Mouse (Mus musculus) E14TG2a.4 (cell line): ENCODE measurements around the gene Srl.

Experiments used
- H3K27me3 ChIP-seq: 2 replicates; pipeline ENCODE4 v1.6.1; 2014; ENCODE audit warnings: low read length, control low read depth; ENCODE audit not compliant: insufficient read depth
- H3K36me3 ChIP-seq: 2 replicates; pipeline ENCODE4 v1.6.1; 2014; ENCODE audit warnings: low read length, control low read depth; ENCODE audit not compliant: insufficient read depth
- H3K4me1 ChIP-seq: replicated peaks from 2 replicates; pipeline ENCODE4 v1.6.1; 2014; ENCODE audit warnings: low read depth, low read length, control low read depth
- H3K4me3 ChIP-seq: replicated peaks from 2 replicates; pipeline ENCODE4 v1.5.1; 2014; ENCODE audit warnings: mild to moderate bottlenecking, low read length
- H3K9me3 ChIP-seq: 2 replicates; pipeline ENCODE4 v1.6.1; 2014; ENCODE audit warnings: low read length, control low read depth
- CTCF ChIP-seq: conservative IDR thresholded peaks from 2 replicates; pipeline ENCODE4 v1.5.1; 2014; ENCODE audit warnings: low read length
- NANOG ChIP-seq: IDR thresholded peaks from 2 replicates; pipeline ENCODE4 v1.6.1; 2014; ENCODE audit warnings: borderline replicate concordance, low read length, mixed read lengths
- POU5F1 ChIP-seq: IDR thresholded peaks from 2 replicates; pipeline ENCODE4 v1.6.1; 2014; ENCODE audit warnings: low read length, borderline replicate concordance

Gene Srl

DNA sequence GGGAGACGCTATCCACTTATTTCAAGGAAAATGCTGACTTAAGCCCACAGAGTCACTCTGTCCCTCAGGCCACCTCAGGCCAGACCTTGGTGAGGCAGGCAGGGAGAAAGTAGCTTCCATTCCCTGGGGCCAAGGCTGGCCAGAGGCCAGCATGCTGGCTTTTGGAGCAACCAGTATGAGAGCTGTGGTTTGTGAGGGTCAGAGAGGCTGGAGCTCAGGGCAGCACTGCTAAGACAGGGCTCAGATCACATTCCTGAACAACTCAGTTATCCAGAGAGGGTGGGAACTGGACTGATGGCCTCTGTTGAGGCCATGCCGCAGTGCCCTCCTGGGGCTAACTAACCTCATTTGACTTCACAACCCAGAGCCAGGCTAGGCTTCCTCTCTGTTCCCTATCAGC, 106.2 kb downstream of the Srl start:
- Histone ChIP-seq H3K27me3 (peaks cover 4% of the 10 kb centered on the region; the same call in 1 of the 2 replicates), H3K4me3 (no peak overlapping the region), H3K4me1 (no peaks in the 10 kb centered on the region), H3K9me3 (no peaks in the 10 kb centered on the region), H3K36me3 (no peaks in the 10 kb centered on the region)
- TF ChIP-seq NANOG (no peak), POU5F1 (no peak), CTCF (no peak)

DNA sequence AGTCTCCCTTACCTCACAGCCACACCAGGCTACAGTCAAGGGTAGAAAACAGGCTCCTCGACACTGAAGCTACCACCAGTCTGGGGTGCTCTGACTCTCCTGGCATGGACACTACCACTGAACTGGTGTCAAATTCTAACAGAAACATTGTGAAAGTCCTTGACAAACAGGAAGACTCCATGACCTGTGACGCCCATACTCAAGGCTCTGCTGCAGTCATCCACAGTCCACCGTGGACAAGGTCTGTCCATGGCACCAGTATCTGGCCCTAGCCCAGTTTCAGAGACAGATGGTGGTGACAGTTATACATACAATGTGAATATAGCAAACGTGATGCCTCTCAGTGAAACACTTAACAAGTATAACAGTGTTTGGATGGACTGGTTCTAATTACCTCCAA, 109.8 kb downstream of the Srl start:
- H3K36me3 ChIP-seq = no peaks in the 10 kb centered on the region
- H3K4me1 ChIP-seq = no peaks in the 10 kb centered on the region
- TF ChIP-seq POU5F1 = no peak
- TF ChIP-seq NANOG = no peak
- no peak for TF ChIP-seq CTCF
- H3K4me3 ChIP-seq = no peak overlapping the region
- no peaks in the 10 kb centered on the region for H3K9me3 ChIP-seq
- peaks cover 5% of the 10 kb centered on the region; the same call in 1 of the 2 replicates for H3K27me3 ChIP-seq

DNA sequence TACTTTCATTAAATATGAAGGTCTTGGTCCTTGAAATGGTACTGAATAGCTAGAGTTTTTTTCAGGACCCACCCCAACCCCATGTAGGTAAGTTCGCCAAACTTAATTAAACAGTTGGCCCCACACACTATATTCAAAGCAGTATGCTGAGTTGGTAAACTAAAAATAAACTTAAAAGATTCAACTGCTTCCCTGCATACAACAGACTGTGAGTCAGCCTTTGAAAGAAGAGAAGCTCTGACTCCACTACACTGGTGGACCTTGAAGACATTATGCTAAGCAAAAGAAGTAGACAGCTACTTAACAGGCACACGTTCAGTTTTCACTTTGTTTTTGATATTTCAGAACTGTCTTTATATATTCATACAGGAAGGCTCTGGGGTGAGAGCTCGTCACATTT, 110.6 kb downstream of the Srl start:
- Histone ChIP-seq H3K4me1 (no peaks in the 10 kb centered on the region), H3K36me3 (no peaks in the 10 kb centered on the region), H3K27me3 (peaks cover 5% of the 10 kb centered on the region; the same call in 1 of the 2 replicates), H3K9me3 (no peaks in the 10 kb centered on the region), H3K4me3 (no peak overlapping the region)
- TF ChIP-seq POU5F1 (no peak), CTCF (no peak), NANOG (no peak)

DNA sequence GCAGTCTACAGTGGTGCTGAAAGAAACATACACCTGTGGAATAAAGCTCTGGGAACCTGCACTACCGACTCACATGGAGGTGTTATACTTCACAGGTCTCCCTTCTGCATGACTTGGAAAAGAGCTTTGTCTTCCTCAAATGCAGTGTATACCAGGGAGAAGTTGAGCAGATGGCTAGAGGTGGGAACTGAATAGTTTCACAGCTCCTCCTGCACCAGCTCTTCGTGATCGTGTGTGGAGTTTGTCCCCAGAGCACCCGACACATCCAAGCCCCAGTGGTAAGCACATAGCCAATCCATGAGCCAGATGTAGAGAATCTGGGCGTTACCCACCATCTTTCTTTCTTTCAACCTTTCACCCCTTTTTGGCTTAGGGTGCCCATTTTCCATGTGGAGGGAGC, 111.4 kb downstream of the Srl start:
- no peak overlapping the region for H3K4me3 ChIP-seq
- TF ChIP-seq POU5F1 = no peak
- TF ChIP-seq NANOG = no peak
- TF ChIP-seq CTCF = no peak
- no peaks in the 10 kb centered on the region for H3K36me3 ChIP-seq
- peaks cover 5% of the 10 kb centered on the region; the same call in 1 of the 2 replicates for H3K27me3 ChIP-seq
- no peaks in the 10 kb centered on the region for H3K4me1 ChIP-seq
- H3K9me3 ChIP-seq = no peaks in the 10 kb centered on the region
